Mouse (Mus musculus): ENCODE data around the gene Tex45. TPM values are rescaled to one million over a fixed set of nuclear protein-coding genes. Genes with fewer than 3 reads are reported as not detected.
A peak's percentile ranks its signal among the peaks of the same experiment; 100 is the strongest.

Tex45 gene
- polyA plus RNA-seq (2012; ENCODE audit: insufficient read depth, insufficient read length, missing spikeins), result not detected in 2 replicates

- no peak for TF ChIP-seq CTCF (IDR thresholded peaks at IDR 0.05; ENCODE audit: low read depth, low read length)
- no peak for TF ChIP-seq POLR2A (IDR thresholded peaks at IDR 0.05; ENCODE audit: borderline replicate concordance, low read depth, low read length)
- no peak within 1 kb of the TSS for H3K4me3 ChIP-seq (ENCODE audit: insufficient read depth, low read length)
- no peak within 1 kb of the TSS for H3K27ac ChIP-seq (ENCODE audit: insufficient read depth, low read depth, low read length)
- H3K4me1 ChIP-seq (ENCODE audit: control insufficient read depth, insufficient read depth, low read length), result peaks cover 7% of the 10 kb centered on the region
Measured at GRCm38 (mm10) chr8:3470562-3470961, at the start of gene Tex45. Gene Tex45, plus strand, starts transcription at chr8:3470862.

- Histone ChIP-seq H3K27ac (ENCODE audit: insufficient read depth, low read depth, low read length) (no peak overlapping the region), H3K4me1 (ENCODE audit: control insufficient read depth, insufficient read depth, low read length) (no peaks in the 10 kb centered on the region), H3K4me3 (ENCODE audit: insufficient read depth, low read length) (no peak overlapping the region)
- TF ChIP-seq POLR2A (IDR thresholded peaks at IDR 0.05; ENCODE audit: borderline replicate concordance, low read depth, low read length), result no peak
Measured at GRCm38 (mm10) chr8:3421507-3421906, 49.2 kb upstream of the Tex45 start.

- Histone ChIP-seq H3K4me3 (ENCODE audit: insufficient read depth, low read length) (no peak overlapping the region), H3K27ac (ENCODE audit: insufficient read depth, low read depth, low read length) (no peak overlapping the region), H3K4me1 (ENCODE audit: control insufficient read depth, insufficient read depth, low read length) (no peaks in the 10 kb centered on the region)
- no peak for TF ChIP-seq POLR2A (IDR thresholded peaks at IDR 0.05; ENCODE audit: borderline replicate concordance, low read depth, low read length)
- TF ChIP-seq CTCF (IDR thresholded peaks at IDR 0.05; ENCODE audit: low read depth, low read length), result no peak
Measured at GRCm38 (mm10) chr8:3425217-3425616, 45.4 kb upstream of the Tex45 start.

GRCm38 (mm10) chr8:3426211-3426610 lies 44.5 kb upstream of the Tex45 start:
- no peak overlapping the region for H3K27ac ChIP-seq (ENCODE audit: insufficient read depth, low read depth, low read length)

GRCm38 (mm10) chr8:3428426-3428825 lies 42.2 kb upstream of the Tex45 start:
- no peak for TF ChIP-seq CTCF (IDR thresholded peaks at IDR 0.05; ENCODE audit: low read depth, low read length)
- no peak for TF ChIP-seq POLR2A (IDR thresholded peaks at IDR 0.05; ENCODE audit: borderline replicate concordance, low read depth, low read length)
- Histone ChIP-seq H3K27ac (ENCODE audit: insufficient read depth, low read depth, low read length) (no peak overlapping the region), H3K4me1 (ENCODE audit: control insufficient read depth, insufficient read depth, low read length) (no peaks in the 10 kb centered on the region), H3K4me3 (ENCODE audit: insufficient read depth, low read length) (no peak overlapping the region)

More at GRCm38 (mm10) chr8:3426211-3426610, 44.5 kb upstream of the Tex45 start:
- no peak for TF ChIP-seq CTCF (IDR thresholded peaks at IDR 0.05; ENCODE audit: low read depth, low read length)
- Histone ChIP-seq H3K4me3 (ENCODE audit: insufficient read depth, low read length) (no peak overlapping the region), H3K4me1 (ENCODE audit: control insufficient read depth, insufficient read depth, low read length) (no peaks in the 10 kb centered on the region)

GRCm38 (mm10) chr8:3429966-3430365 lies 40.7 kb upstream of the Tex45 start:
- Histone ChIP-seq H3K4me3 (ENCODE audit: insufficient read depth, low read length) (no peak overlapping the region), H3K27ac (ENCODE audit: insufficient read depth, low read depth, low read length) (no peak overlapping the region), H3K4me1 (ENCODE audit: control insufficient read depth, insufficient read depth, low read length) (no peaks in the 10 kb centered on the region)
- TF ChIP-seq POLR2A (IDR thresholded peaks at IDR 0.05; ENCODE audit: borderline replicate concordance, low read depth, low read length) (no peak), CTCF (IDR thresholded peaks at IDR 0.05; ENCODE audit: low read depth, low read length) (no peak)

GRCm38 (mm10) chr8:3431113-3431512 lies 39.5 kb upstream of the Tex45 start:
- Histone ChIP-seq H3K4me3 (ENCODE audit: insufficient read depth, low read length) (no peak overlapping the region), H3K27ac (ENCODE audit: insufficient read depth, low read depth, low read length) (no peak overlapping the region), H3K4me1 (ENCODE audit: control insufficient read depth, insufficient read depth, low read length) (no peaks in the 10 kb centered on the region)
- TF ChIP-seq POLR2A (IDR thresholded peaks at IDR 0.05; ENCODE audit: borderline replicate concordance, low read depth, low read length), result no peak
- TF ChIP-seq CTCF (IDR thresholded peaks at IDR 0.05; ENCODE audit: low read depth, low read length), result no peak

- Histone ChIP-seq H3K27ac (ENCODE audit: insufficient read depth, low read depth, low read length) (no peak overlapping the region), H3K4me3 (ENCODE audit: insufficient read depth, low read length) (no peak overlapping the region), H3K4me1 (ENCODE audit: control insufficient read depth, insufficient read depth, low read length) (peaks cover 4% of the 10 kb centered on the region)
- no peak for TF ChIP-seq CTCF (IDR thresholded peaks at IDR 0.05; ENCODE audit: low read depth, low read length)
- no peak for TF ChIP-seq POLR2A (IDR thresholded peaks at IDR 0.05; ENCODE audit: borderline replicate concordance, low read depth, low read length)
Measured at GRCm38 (mm10) chr8:3436492-3436891, 34.2 kb upstream of the Tex45 start.

- Histone ChIP-seq H3K4me1 (ENCODE audit: control insufficient read depth, insufficient read depth, low read length) (peaks cover 5% of the 10 kb centered on the region), H3K4me3 (ENCODE audit: insufficient read depth, low read length) (no peak overlapping the region), H3K27ac (ENCODE audit: insufficient read depth, low read depth, low read length) (no peak overlapping the region)
- TF ChIP-seq CTCF (IDR thresholded peaks at IDR 0.05; ENCODE audit: low read depth, low read length), result no peak
- no peak for TF ChIP-seq POLR2A (IDR thresholded peaks at IDR 0.05; ENCODE audit: borderline replicate concordance, low read depth, low read length)
Measured at GRCm38 (mm10) chr8:3439510-3439909, 31.2 kb upstream of the Tex45 start.

- TF ChIP-seq CTCF (IDR thresholded peaks at IDR 0.05; ENCODE audit: low read depth, low read length), result no peak
- no peak for TF ChIP-seq POLR2A (IDR thresholded peaks at IDR 0.05; ENCODE audit: borderline replicate concordance, low read depth, low read length)
- Histone ChIP-seq H3K4me3 (ENCODE audit: insufficient read depth, low read length) (no peak overlapping the region), H3K4me1 (ENCODE audit: control insufficient read depth, insufficient read depth, low read length) (no peaks in the 10 kb centered on the region)
Measured at GRCm38 (mm10) chr8:3449226-3449625, 21.4 kb upstream of the Tex45 start.

GRCm38 (mm10) chr8:3450670-3451069 lies 20.0 kb upstream of the Tex45 start:
- H3K4me3 ChIP-seq (ENCODE audit: insufficient read depth, low read length), result no peak overlapping the region
- TF ChIP-seq CTCF (IDR thresholded peaks at IDR 0.05; ENCODE audit: low read depth, low read length) (peak; percentile 66), POLR2A (IDR thresholded peaks at IDR 0.05; ENCODE audit: borderline replicate concordance, low read depth, low read length) (no peak)
- no peak overlapping the region for H3K27ac ChIP-seq (ENCODE audit: insufficient read depth, low read depth, low read length)
- no peaks in the 10 kb centered on the region for H3K4me1 ChIP-seq (ENCODE audit: control insufficient read depth, insufficient read depth, low read length)

More at GRCm38 (mm10) chr8:3449226-3449625, 21.4 kb upstream of the Tex45 start:
- no peak overlapping the region for H3K27ac ChIP-seq (ENCODE audit: insufficient read depth, low read depth, low read length)
